Mouse (Mus musculus) hindbrain, embryonic 11.5 days (tissue): Measurements from ENCODE around the gene Defb43. TPM values are rescaled to one million over a fixed set of nuclear protein-coding genes. Genes with fewer than 3 reads are reported as not detected.

Source experiments
- ATAC-seq: fragments of 200-750 bp; cut with Nextera tagmentation; 2 replicates; pipeline ENCODE4 v1.8.0; 2017; ENCODE audit warnings: mild to moderate bottlenecking, moderate TSS enrichment, moderate library complexity; ENCODE audit not compliant: low FRiP score
- DNase-seq: peaks from one replicate; pipeline ENCODE4 v3.0.0-alpha.2; 2015; ENCODE audit warnings: low spot score
- H3K27ac ChIP-seq: fragments of 300-500 bp; sonication (generic); 2 replicates; pipeline ENCODE4 v1.5.1; 2014; ENCODE audit warnings: mild to moderate bottlenecking, low read depth, low read length
- H3K27me3 ChIP-seq: fragments of 300-500 bp; sonication (generic); 2 replicates; pipeline ENCODE4 v1.6.1; 2014; ENCODE audit warnings: mild to moderate bottlenecking, low read length, moderate library complexity, mixed read lengths; ENCODE audit not compliant: control insufficient read depth, insufficient read depth
- H3K36me3 ChIP-seq: fragments of 300-500 bp; sonication (generic); 2 replicates; pipeline ENCODE4 v1.6.1; 2014; ENCODE audit warnings: mild to moderate bottlenecking, low read length, moderate library complexity, mixed read lengths; ENCODE audit not compliant: control insufficient read depth, insufficient read depth
- H3K4me1 ChIP-seq: fragments of 300-500 bp; sonication (generic); replicated peaks from 2 replicates; pipeline ENCODE4 v1.6.1; 2014; ENCODE audit warnings: low read length, mixed read lengths; ENCODE audit not compliant: control insufficient read depth, insufficient read depth
- H3K4me2 ChIP-seq: fragments of 300-500 bp; sonication (generic); replicated peaks from 2 replicates; pipeline ENCODE4 v1.6.1; 2014; ENCODE audit warnings: mild to moderate bottlenecking, low read depth, low read length
- H3K4me3 ChIP-seq: fragments of 300-500 bp; sonication (generic); 2 replicates; pipeline ENCODE4 v1.5.1; 2014; ENCODE audit warnings: low read depth, low read length
- H3K9ac ChIP-seq: fragments of 300-500 bp; sonication (generic); 2 replicates; pipeline ENCODE4 v1.6.1; 2014; ENCODE audit warnings: low read depth, low read length
- H3K9me3 ChIP-seq: fragments of 300-500 bp; sonication (generic); 2 replicates; pipeline ENCODE4 v1.6.1; 2016; ENCODE audit warnings: low read length; ENCODE audit not compliant: control insufficient read depth
- WGBS: fragments of 180-500 bp; shearing (Covaris S2); extraction: QIAGEN DNeasy Blood & Tissue Kit; methylation state at CpG from one replicate; pipeline ENCODE4 v1.1.7; 2014; 5-methylcytosine and 5-hydroxymethylcytosine counted together
- polyA plus RNA-seq: library from polyadenylated mRNA; unstranded; fragments of >200 nt; fragmentation: Nextera tagmentation; extraction: Ambion mirVana; gene quantifications from 2 replicates; pipeline ENCODE4 v1.2.1, GENCODE M21; 2014

The Defb43 gene
- polyA plus RNA-seq, 1 experiment from 2014 or later, result not detected

DNA sequence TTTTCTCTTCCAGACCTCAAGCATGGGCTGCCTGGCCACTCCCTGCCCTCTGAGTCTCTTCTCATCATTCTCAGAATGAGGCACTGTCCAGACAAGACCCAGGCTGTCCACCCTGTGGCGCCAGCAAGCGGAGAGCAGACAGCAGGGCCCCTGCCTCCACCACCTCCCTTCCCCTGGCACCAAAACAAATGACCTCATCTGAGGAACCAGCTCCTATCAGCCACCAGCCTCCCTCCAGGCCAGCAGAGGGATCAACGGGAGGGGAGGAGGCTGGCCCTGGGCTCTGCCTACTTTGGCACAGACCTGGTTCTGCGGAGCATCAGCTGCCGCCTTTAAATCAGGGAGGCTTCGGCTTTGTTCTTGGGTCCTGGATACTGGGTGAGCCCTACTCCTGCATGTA is 43.2 kb downstream of the Defb43 start:
- H3K9ac ChIP-seq, result no peak overlapping the region
- DNase-seq, result peak; percentile 8
- no peaks in the 10 kb centered on the region for H3K9me3 ChIP-seq
- H3K27me3 ChIP-seq, result no peaks in the 10 kb centered on the region
- no peaks in the 10 kb centered on the region for H3K36me3 ChIP-seq
- H3K27ac ChIP-seq, result no peak overlapping the region
- 41% methylated on average over 6 of the region's 6 CpGs for WGBS
- ATAC-seq, result no peak
- H3K4me2 ChIP-seq, result no peak overlapping the region
- H3K4me1 ChIP-seq, result no peaks in the 10 kb centered on the region
- no peak overlapping the region for H3K4me3 ChIP-seq

DNA sequence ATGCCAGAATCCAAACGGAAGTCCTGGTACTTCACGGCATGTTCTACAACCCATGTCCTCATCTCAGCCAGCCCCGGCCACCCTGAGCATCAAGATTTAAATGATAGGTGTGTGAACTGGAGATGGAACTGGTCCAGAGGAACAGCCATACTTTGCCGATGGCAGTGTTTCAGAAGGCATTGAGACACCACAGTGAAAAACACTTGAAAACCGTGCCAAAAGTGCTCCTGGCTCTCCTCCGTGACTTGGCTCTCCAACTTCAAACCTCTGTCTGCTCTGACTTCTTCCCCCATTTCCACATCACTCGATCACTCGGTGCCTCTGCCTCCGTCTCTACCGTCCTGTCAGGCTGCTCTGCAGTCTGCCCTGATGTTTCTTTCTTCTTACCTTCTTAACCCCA is 48.8 kb downstream of the Defb43 start:
- Histone ChIP-seq H3K27me3 (no peaks in the 10 kb centered on the region), H3K36me3 (no peaks in the 10 kb centered on the region), H3K9me3 (no peaks in the 10 kb centered on the region), H3K4me2 (no peak overlapping the region), H3K27ac (no peak overlapping the region), H3K4me1 (no peaks in the 10 kb centered on the region), H3K9ac (no peak overlapping the region), H3K4me3 (no peak overlapping the region)
- DNase-seq (no peak), ATAC-seq (no peak)
- WGBS, result 89% methylated on average over 10 of the region's 10 CpGs

DNA sequence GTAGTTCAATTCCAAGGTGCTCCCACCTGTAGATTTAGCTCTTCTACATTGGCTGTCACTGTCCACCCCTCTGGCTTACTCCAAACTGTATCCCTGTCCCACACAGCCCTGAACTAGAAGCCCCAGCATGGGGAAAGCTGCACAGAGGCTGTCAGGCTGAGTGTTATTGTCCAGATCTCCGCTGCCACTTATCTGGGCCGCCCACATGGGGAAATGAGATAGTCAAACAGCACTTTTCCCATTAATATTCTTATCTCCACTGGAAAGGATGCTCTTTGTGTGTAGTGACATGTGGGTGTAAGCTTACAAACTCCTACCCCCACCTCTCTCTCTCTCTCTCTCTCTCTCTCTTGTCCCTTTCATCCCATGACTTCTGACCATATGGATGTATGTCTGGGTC is 50.6 kb downstream of the Defb43 start:
- no peak overlapping the region for H3K4me3 ChIP-seq
- no peak for DNase-seq
- H3K4me2 ChIP-seq, result no peak overlapping the region
- H3K4me1 ChIP-seq, result no peaks in the 10 kb centered on the region
- ATAC-seq, result no peak
- no peak overlapping the region for H3K9ac ChIP-seq
- no peak overlapping the region for H3K27ac ChIP-seq
- H3K27me3 ChIP-seq, result no peaks in the 10 kb centered on the region
- 89% methylated on average over 2 of the region's 2 CpGs for WGBS
- no peaks in the 10 kb centered on the region for H3K9me3 ChIP-seq
- no peaks in the 10 kb centered on the region for H3K36me3 ChIP-seq

- 77% methylated on average over 5 of the region's 5 CpGs for WGBS
- no peak overlapping the region for H3K4me3 ChIP-seq
- H3K9me3 ChIP-seq, result no peaks in the 10 kb centered on the region
- no peak overlapping the region for H3K27ac ChIP-seq
- no peaks in the 10 kb centered on the region for H3K27me3 ChIP-seq
- DNase-seq (no peak), ATAC-seq (no peak)
- no peak overlapping the region for H3K4me2 ChIP-seq
- no peak overlapping the region for H3K9ac ChIP-seq
- no peaks in the 10 kb centered on the region for H3K36me3 ChIP-seq
- no peaks in the 10 kb centered on the region for H3K4me1 ChIP-seq
Observed at GRCm38 (mm10) chr14:63065391-63065790, 53.8 kb downstream of the Defb43 start.

DNA sequence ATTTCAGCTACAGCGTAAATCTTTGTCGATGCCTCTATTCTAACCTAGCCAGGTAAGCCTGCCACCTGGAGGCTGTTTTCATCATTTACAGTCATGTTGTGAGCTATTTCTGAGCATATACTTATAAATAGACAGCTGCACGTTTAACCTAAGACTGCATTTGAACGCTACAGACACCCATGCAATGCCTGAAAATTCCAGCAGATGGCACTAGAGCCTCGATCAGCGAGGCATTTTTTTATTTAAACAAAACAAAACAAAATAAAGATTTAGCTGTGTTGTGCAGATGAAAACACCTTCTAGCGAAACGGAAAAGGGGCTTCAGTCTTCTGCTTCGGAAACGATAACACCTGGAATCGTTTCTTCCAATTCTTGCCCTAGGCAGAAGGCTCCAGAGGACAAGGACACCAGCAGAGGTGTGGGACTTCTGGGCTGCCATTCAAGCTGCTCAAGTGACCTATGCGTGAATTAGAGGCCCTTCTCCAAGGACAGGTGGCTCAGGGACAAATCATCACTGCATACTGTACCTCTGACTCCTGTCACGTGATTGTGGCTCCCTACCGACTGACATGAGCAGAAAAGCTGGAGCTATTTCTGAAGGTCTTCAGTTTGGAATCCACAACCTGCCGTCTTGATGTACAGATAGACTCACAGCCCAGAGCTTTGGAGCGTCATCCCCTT is 55.2 kb downstream of the Defb43 start:
- WGBS, result 38% methylated on average over 16 of the region's 16 CpGs
- H3K4me3 ChIP-seq, result no peak overlapping the region
- H3K4me1 ChIP-seq, result no peaks in the 10 kb centered on the region
- no peaks in the 10 kb centered on the region for H3K27me3 ChIP-seq
- DNase-seq (peak; percentile 85), ATAC-seq (no peak)
- H3K36me3 ChIP-seq, result no peaks in the 10 kb centered on the region
- H3K9ac ChIP-seq, result no peak overlapping the region
- H3K4me2 ChIP-seq, result no peak overlapping the region
- H3K27ac ChIP-seq, result no peak overlapping the region
- H3K9me3 ChIP-seq, result no peaks in the 10 kb centered on the region

Other genes with a start within 250 kb of the Defb43 start
- 12.5 and 17.0 TPM in 2 replicates for gene Wdfy2, start 174.1 kb upstream of the Defb43 start, polyA plus RNA-seq
- not detected in 2 replicates for gene Defb48, start 27.3 kb upstream of the Defb43 start, polyA plus RNA-seq
- gene Defb47, start 13.7 kb upstream of the Defb43 start, polyA plus RNA-seq, result not detected in 2 replicates
- gene Defb42, start 35.2 kb downstream of the Defb43 start, polyA plus RNA-seq, result 0.31 TPM in 1 of 2 replicates, not detected in the other
- gene Defb30, start 38.2 kb downstream of the Defb43 start, polyA plus RNA-seq, result not detected in 2 replicates